Mouse (Mus musculus) heart, postnatal 36 days (tissue): ENCODE data around the gene Suv39h2. TPM values are rescaled to one million over a fixed set of nuclear protein-coding genes. Genes with fewer than 3 reads are reported as not detected.

ENCODE experiments used
- DNase-seq, 2 experiments: peaks; one replicate each; pipeline ENCODE4 v3.0.0; 2021 to 2022
- intact Hi-C: fragments of 180-260 bp; cut with DNase I; formaldehyde crosslinking; loops from one replicate; pipeline ENCODE4 v1.15.1; 2025
- total RNA-seq, 2 experiments: library from RNA; stranded (reverse); gene quantifications; 2 replicates each; pipeline ENCODE4 v1.2.3; 2021

The Suv39h2 gene
- total RNA-seq: under 1 TPM; 0.60 to 0.78 TPM

DNA sequence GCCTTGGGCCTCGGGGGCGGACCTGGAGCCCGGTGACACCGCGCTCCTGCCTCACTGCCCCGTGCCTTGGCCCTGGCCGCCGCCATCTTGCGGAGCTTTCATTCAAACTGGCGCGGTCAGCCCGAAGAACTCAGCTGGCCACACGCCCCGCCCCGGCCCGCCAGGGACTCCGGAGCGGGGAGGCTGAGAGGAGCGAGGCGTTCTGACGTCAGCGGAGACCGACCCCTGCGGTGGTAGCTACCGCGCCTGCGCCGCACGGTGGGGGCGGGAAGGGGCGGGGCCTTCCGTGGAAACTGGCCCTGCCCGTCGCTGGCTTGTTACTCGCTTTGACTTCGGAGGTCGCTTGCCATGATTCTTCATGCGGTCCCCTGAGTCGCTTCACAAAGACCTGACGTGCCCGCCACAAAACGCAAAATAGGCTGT, at the start of gene Suv39h2:
Gene Suv39h2 (minus strand): TSS at position 171 of the 423 bp plus-strand sequence.
- intact Hi-C loops: loop anchor here (2.0 to 5.0 kb wide), 2 partner anchors 50 to 148 kb away; partner anchors contain the start of gene Dclre1c
- DNase-seq: peak; percentile 97 to 98

DNA sequence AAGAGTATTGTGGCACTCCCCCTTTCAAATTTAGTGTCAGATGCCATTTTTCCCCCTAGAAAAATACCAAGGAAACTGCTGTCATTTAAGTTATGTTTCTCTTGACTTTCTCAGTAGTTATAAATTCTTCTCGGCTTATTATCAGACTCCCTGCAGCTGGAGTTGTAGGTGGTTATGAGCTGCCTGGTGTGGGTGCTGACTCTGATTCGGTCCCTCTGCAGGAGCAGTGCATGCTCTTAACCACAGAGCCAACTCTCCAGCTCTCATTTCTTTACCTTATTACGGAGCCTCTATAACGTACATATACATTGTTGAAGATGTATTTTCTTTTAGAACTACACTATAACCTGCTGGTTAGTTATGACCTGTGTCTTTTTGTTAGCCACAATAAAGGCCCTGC, 47.7 kb upstream of the Suv39h2 start:
- intact Hi-C loops: no loop called here
- no peak for DNase-seq

- intact Hi-C loops: loop anchor here (1.0 to 5.0 kb wide), 3 partner anchors 37 to 181 kb away; partner anchors contain the start of genes Dclre1c, Meig1 and Rpp38
- DNase-seq: peak; percentile 92 to 95
Observed at GRCm38 (mm10) chr2:3512552-3513454, 38.0 kb upstream of the Suv39h2 start, which contains the start of the genes Gm45902, Hspa14 and Cdnf. Gene Gm45902, minus strand, starts transcription at chr2:3512790. Gene Hspa14, minus strand, starts transcription at chr2:3512814. Gene Cdnf, plus strand, starts transcription at chr2:3513030.

DNA sequence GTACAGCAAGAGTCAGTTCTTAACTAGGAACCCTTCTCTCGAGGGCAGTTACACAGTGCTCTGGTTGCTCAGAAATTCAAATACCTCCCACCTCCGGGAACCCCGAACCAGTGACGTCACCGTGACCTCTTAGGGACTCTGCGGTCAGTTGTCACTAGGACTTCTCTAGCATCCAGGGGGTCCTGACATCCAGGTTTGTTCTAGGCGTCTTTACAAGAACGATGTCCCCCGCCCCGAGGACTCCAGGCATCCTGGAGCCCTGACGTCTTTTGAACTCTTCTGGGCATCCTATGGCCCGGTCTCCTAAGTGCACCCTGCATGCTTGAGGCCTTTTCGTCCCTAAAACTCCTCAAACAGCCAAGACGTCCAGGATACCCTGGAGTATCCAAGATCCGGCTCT, 37.2 kb upstream of the Suv39h2 start:
- intact Hi-C loops: loop anchor here (1.0 to 5.0 kb wide), 3 partner anchors 36 to 180 kb away; partner anchors contain the start of genes Dclre1c, Meig1 and Rpp38
- DNase-seq: no peak

GRCm38 (mm10) chr2:3500886-3501285, 26.1 kb upstream of the Suv39h2 start:
- DNase-seq: no peak
- intact Hi-C loops: no loop called here

GRCm38 (mm10) chr2:3499543-3499942, 24.7 kb upstream of the Suv39h2 start:
- intact Hi-C loops: no loop called here
- no peak for DNase-seq

DNA sequence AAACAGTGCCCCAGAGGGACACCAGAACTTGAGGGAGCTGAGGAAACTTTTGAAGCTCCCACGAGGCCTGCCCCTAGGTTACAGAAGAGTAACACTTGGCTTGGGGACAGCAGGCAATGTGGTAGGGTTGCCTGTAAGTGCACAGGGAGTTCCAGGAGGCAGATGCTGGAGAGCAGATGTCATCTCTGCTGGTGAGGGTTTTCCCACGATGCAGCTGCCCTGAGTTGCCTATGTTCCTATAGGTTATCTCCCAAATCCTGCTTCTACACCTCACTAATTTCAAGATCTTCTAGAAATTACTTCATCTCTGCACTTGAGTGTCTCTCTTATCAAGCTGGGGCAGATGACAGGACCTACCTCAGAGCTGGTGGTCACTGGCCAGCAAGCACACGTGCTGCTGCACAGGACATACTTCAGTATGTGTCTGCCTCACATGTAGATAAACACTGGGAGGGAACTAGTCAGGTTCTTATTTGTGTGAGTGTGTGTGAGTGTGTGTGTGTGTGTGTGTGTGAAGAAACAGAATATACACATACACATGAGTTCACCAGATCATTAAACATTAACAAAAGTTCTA, 19.1 kb upstream of the Suv39h2 start:
- no peak for DNase-seq
- intact Hi-C loops: no loop called here

GRCm38 (mm10) chr2:3489816-3490215, 15.0 kb upstream of the Suv39h2 start:
- intact Hi-C loops: no loop called here
- no peak for DNase-seq

DNA sequence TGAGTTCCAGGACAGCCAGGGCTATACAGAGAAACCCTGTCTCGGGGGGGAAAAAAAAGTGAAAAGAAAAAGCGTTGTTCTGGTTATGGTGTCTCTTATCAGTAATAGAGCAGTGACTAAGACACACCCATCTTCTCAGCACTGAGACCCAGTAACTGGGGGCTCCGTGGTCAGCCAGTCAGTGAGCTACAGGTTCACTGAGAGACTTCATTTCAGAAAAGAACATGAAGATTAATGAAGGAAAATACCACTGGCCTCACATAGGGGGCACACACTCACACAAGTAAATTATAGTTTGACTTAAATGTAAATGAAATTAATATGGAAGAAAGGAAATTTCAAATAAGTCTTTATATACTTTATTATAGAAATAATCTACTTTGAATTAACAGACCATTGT, 5.4 kb upstream of the Suv39h2 start:
- intact Hi-C loops: no loop called here
- no peak for DNase-seq

GRCm38 (mm10) chr2:3475746-3476251, 968 bp upstream of the Suv39h2 start:
- intact Hi-C loops: loop anchor here (1.0 to 5.0 kb wide), 3 partner anchors 37 to 148 kb away; partner anchors contain the start of genes Dclre1c, Gm45902 and Hspa14
- no peak for DNase-seq

- intact Hi-C loops: loop anchor here (2.0 kb wide), 1 partner anchor 50 kb away; the partner anchor contains the start of gene Dclre1c
Observed at GRCm38 (mm10) chr2:3474361-3474805, 448 bp downstream of the Suv39h2 start.

GRCm38 (mm10) chr2:3473891-3474290, 940 bp downstream of the Suv39h2 start:
- intact Hi-C loops: loop anchor here (2.0 kb wide), 1 partner anchor 49 kb away; the partner anchor contains the start of gene Dclre1c
- no peak for DNase-seq

More at GRCm38 (mm10) chr2:3474361-3474805, 448 bp downstream of the Suv39h2 start:
- DNase-seq: peak; percentile 48 to 51

DNA sequence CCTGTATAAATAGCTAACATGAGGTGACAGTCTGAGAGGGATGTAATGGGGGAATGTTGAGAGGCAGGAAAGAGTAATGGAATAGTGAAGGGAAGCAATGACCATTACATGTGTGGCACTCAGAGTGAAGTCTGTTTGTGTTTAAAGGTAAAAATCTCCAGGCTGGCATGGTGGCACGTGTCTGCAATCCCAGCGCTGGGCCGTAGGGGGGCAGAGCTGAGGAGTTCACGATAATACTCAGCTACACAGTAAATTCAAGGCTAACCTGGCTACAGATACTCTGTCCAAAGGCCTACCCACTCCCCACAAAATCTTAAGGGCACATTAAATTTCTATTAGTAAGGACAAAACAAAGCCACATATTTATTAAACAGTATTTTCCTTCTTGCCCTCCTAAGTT, 18.2 kb downstream of the Suv39h2 start:
- no peak for DNase-seq
- intact Hi-C loops: no loop called here

DNA sequence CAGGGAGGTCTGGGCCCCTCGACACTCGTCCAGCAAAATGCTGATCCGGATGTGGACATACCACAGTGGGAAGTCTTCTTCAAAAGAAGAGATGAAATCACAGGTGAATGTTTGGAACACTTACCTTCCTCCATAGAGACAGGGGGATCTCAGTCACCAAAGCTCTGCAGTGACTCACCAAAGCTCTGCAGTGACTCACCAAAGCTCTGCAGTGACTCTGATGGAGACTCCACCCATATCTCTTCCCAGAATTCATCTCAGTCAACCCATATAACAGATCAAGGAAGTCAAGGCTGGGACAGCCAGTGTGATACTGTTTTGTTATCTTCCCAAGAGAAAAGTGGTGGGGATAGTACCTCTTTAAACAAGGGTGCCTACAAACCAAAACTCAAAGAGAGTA, 21.7 kb downstream of the Suv39h2 start:
- DNase-seq: no peak
- intact Hi-C loops: no loop called here

- intact Hi-C loops: no loop called here
- no peak for DNase-seq
Observed at GRCm38 (mm10) chr2:3449431-3449830, 25.4 kb downstream of the Suv39h2 start.

- intact Hi-C loops: no loop called here
- no peak for DNase-seq
Observed at GRCm38 (mm10) chr2:3445984-3446383, 28.8 kb downstream of the Suv39h2 start.

GRCm38 (mm10) chr2:3444206-3444605, 30.6 kb downstream of the Suv39h2 start:
- intact Hi-C loops: no loop called here
- DNase-seq: no peak

- intact Hi-C loops: no loop called here
Observed at GRCm38 (mm10) chr2:3437956-3438355, 36.9 kb downstream of the Suv39h2 start.

GRCm38 (mm10) chr2:3435369-3436061, 39.3 kb downstream of the Suv39h2 start:
- no peak for DNase-seq
- intact Hi-C loops: no loop called here

More at GRCm38 (mm10) chr2:3437956-3438355, 36.9 kb downstream of the Suv39h2 start:
- no peak for DNase-seq

DNA sequence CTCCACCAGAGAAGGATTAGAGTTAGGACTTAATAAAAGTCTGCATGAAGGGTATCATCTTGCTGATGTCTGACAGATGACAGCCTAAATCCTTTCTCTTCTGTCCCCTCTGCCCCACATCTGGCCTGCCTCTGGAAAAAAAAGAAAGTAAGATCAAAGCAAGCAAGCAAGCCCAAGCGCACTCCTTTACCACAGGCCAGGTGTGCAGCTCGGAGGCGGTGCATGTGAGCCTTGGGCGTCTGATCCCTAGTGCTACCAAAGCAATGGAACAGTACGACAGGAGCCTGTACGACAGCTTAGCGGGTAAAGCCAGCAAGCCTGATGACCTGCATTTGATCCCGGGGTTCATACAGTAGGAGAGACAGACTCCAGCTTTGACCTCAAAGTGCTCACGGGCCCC, 43.9 kb downstream of the Suv39h2 start:
- intact Hi-C loops: no loop called here
- no peak for DNase-seq
